ENCODE assay signal across 9 mouse cellular contexts in genomic region chr11:8659061-8659460, GRCm38 (mm10). TPM values are rescaled to one million over a fixed set of nuclear protein-coding genes. Genes with fewer than 3 reads are reported as not detected.
DNase-seq lines count a peak whose midpoint lies in the region; ATAC-seq and TF ChIP-seq lines count a peak whose summit lies in the region.
"Had no signal": no experiment of that assay in that cellular context is flagged by ENCODE, and none has a peak within 500 bp of the region (broad histone marks: within the 10 kb centered on the region; RNA-seq: fewer than 3 reads in every experiment).

No protein-coding gene starts in this region.

- WGBS in heart, adult 2 months = 46% methylated on average over 6 of the region's 6 CpGs

- H3K9me3 ChIP-seq in E14TG2a.4 (ENCODE audit: low read length) = peaks cover 10% of the 10 kb centered on the region; the same call in 1 of the 2 replicates

- H3K79me2 ChIP-seq in heart, adult 2 months (replicated peaks; ENCODE audit: control insufficient read depth, insufficient read depth, low read length) = no peaks in the 10 kb centered on the region

- peaks cover 85% of the 10 kb centered on the region for H3K4me1 ChIP-seq in E14TG2a.4 (replicated peaks; ENCODE audit: low read depth, low read length)
- H3K4me1 ChIP-seq in heart, adult 2 months (ENCODE audit: control insufficient read depth, insufficient read depth, low read length) = peaks cover 14% of the 10 kb centered on the region

- no peak for TF ChIP-seq CTCF in E14TG2a.4 (conservative IDR thresholded peaks at IDR 0.05; ENCODE audit: low read length)
- no peak for TF ChIP-seq CTCF in heart, adult 2 months (IDR thresholded peaks at IDR 0.05)

- no peak overlapping the region for H3K9ac ChIP-seq in heart, adult 2 months (ENCODE audit: low read depth, low read length)

- intact Hi-C loops in heart, adult 2 months (cut with DNase I) = no loop called here

- peak overlapping the region; percentile 28 for H3K4me3 ChIP-seq in E14TG2a.4 (replicated peaks; ENCODE audit: low read length)
- H3K4me3 ChIP-seq in heart, adult 2 months = no peak overlapping the region
- H3K4me3 ChIP-seq: megakaryocyte, embryonic 14.5 days had no signal

- H3K27me3 ChIP-seq in E14TG2a.4 (ENCODE audit: insufficient read depth, low read length) = no peaks in the 10 kb centered on the region
- no peaks in the 10 kb centered on the region for H3K27me3 ChIP-seq in heart, adult 2 months (ENCODE audit: control insufficient read depth, insufficient read depth, low read length)

- no peak for ATAC-seq in inflammation-experienced regulatory T-cells, adult 6 months

- H3K27ac ChIP-seq in heart, adult 2 months = peak overlapping the region; percentile 10

- no peak for TF ChIP-seq POLR2A in heart, adult 2 months (IDR thresholded peaks at IDR 0.05; ENCODE audit: insufficient read depth, low read depth, low read length)

- H3K36me3 ChIP-seq in E14TG2a.4 (ENCODE audit: insufficient read depth, low read length) = peaks cover 43% of the 10 kb centered on the region
- no peaks in the 10 kb centered on the region for H3K36me3 ChIP-seq in heart, adult 2 months (ENCODE audit: control insufficient read depth, insufficient read depth, low read length)

- DNase-seq in adipocyte (ENCODE audit: low spot score) = peak; percentile 26
- DNase-seq in heart, adult 2 months = peak; percentile 56 to 57
- DNase-seq in kidney, postnatal 25 days = peak; percentile 63 to 74
- DNase-seq in right cerebral cortex, postnatal 36 days (ENCODE audit: low spot score in 2 of 2) = no peak
- no peak for DNase-seq in thymus, postnatal 36 days
- DNase-seq: adrenal gland, postnatal 14 days had no signal

- TF ChIP-seq EP300 in heart, adult 2 months (IDR thresholded peaks at IDR 0.05; ENCODE audit: insufficient read depth, low read depth, low read length) = no peak

RNA-seq across cellular contexts. Expression of gene Tns3, which starts 5.3 kb away (rescaled TPM):
- total RNA-seq in heart, adult 2 months (2021) = 10 to 100 TPM; 23.1 to 23.9 TPM
- 14.8 and 18.4 TPM in 2 replicates for polyA plus RNA-seq in heart, adult 2 months (2012; rRNA removed)
- under 1 TPM in 1 of 3 experiments, not detected in 2; 0.26 TPM for polyA plus RNA-seq in inflammation-experienced regulatory T-cells, adult 6 months (2017; shearing (Covaris generic))

Comparison
In these comparisons a context has a peak if more than half of its experiments do, and no peak if none do; other contexts are left out.
1. DNase-seq: peak in adipocyte (single experiment), heart, adult 2 months (2 of 2) and kidney, postnatal 25 days (2 of 2); none in right cerebral cortex, postnatal 36 days (0 of 2) and thymus, postnatal 36 days (0 of 2).
2. RNA of gene Tns3, which starts 5.3 kb away (polyA plus RNA-seq): 14.8 to 18.4 TPM in heart, adult 2 months; 0.26 TPM in inflammation-experienced regulatory T-cells, adult 6 months; every median in the first group is over 10 times any median in the second.